ENCODE assay signal across 10 mouse cellular contexts in the genomic region with DNA sequence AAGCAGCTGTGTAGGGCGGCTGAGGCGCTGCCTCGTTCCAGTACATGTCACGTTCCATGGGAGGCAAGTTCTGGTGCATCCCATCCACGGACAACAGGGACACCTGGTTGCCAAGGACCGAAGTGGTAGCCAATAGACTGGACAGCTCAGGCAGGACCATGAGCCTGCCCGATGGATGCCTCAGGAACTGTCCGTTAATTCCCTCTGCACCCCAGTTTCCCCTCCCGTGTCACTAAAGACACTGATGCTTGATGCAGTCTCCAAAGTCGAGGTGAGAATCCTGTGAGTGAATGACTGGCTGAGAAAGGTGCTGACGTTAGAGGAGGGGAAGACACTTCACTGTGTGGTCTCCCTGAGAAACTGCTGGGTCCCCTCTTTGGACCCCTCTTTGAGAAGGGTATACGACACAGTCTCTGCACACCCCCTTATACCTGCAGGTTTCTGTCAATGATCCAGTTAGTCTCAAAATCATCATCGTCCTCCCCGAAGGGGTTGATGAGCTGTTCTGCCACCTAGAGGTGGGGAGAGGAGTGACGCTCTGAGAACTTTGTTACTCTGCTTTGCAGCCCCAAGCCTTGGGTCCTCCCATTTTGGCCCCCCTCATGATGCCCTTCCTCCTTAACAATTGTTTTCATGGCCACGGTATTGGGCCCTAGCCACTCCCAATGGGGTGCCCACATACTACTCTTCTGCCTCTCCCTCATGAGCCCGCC. TPM values are rescaled to one million over a fixed set of nuclear protein-coding genes. Genes with fewer than 3 reads are reported as not detected.
DNase-seq lines count a peak whose midpoint lies in the region; ATAC-seq and TF ChIP-seq lines count a peak whose summit lies in the region.
"Had no signal": no experiment of that assay in that cellular context is flagged by ENCODE, and none has a peak within 500 bp of the region (broad histone marks: within the 10 kb centered on the region; RNA-seq: fewer than 3 reads in every experiment).

No protein-coding gene starts in this region.

- peaks cover 0 to 20% of the 10 kb centered on the region in 2 experiments for H3K4me1 ChIP-seq in MEL (ENCODE audit: control insufficient read depth in 1 of 2, insufficient read depth in 2 of 2, low read length in 2 of 2)
- H3K4me1 ChIP-seq in liver, embryonic 12.5 days = peaks cover 88% of the 10 kb centered on the region
- H3K4me1 ChIP-seq in forebrain, embryonic 12.5 days = peaks cover 9% of the 10 kb centered on the region; the same call in 1 of the 2 replicates

- TF ChIP-seq POLR2A in MEL (IDR thresholded peaks at IDR 0.05; ENCODE audit: control insufficient read depth in 1 of 2, insufficient read depth in 1 of 2, low read depth in 1 of 2, low read length in 2 of 2, poor library complexity in 1 of 2) = no peak

- H3K27me3 ChIP-seq in MEL (ENCODE audit: control insufficient read depth in 1 of 2, insufficient read depth in 2 of 2, low read length in 2 of 2) = no peaks in the 10 kb centered on the region
- H3K27me3 ChIP-seq in liver, embryonic 12.5 days (replicated peaks) = no peaks in the 10 kb centered on the region
- peaks cover 9% of the 10 kb centered on the region; the same call in 1 of the 2 replicates for H3K27me3 ChIP-seq in forebrain, embryonic 12.5 days
- H3K27me3 ChIP-seq: neural tube, embryonic 13.5 days had no signal

- peaks cover 3% of the 10 kb centered on the region; the same call in 1 of the 2 replicates for H3K79me2 ChIP-seq in MEL (ENCODE audit: control insufficient read depth, insufficient read depth, low read length, poor library complexity)

- H3K9ac ChIP-seq in MEL (ENCODE audit: control insufficient read depth, low read depth, low read length, poor library complexity, severe bottlenecking) = no peak overlapping the region
- H3K9ac ChIP-seq in liver, embryonic 12.5 days = peak overlapping the region; percentile 19
- H3K9ac ChIP-seq in forebrain, embryonic 12.5 days = no peak overlapping the region
- H3K9ac ChIP-seq: neural tube, embryonic 13.5 days had no signal

- H3K36me3 ChIP-seq in MEL (ENCODE audit: control insufficient read depth in 1 of 2, insufficient read depth in 2 of 2, low read length in 2 of 2) = peaks cover 5 to 15% of the 10 kb centered on the region in 2 experiments; a peak in 3 of 4 replicates
- H3K36me3 ChIP-seq in liver, embryonic 12.5 days = peaks cover 28% of the 10 kb centered on the region
- peaks cover 20% of the 10 kb centered on the region for H3K36me3 ChIP-seq in forebrain, embryonic 12.5 days (replicated peaks)

- peak overlapping the region; percentile 49 for H3K27ac ChIP-seq in MEL (ENCODE audit: control insufficient read depth, low read depth, low read length)
- peak overlapping the region; percentile 81 for H3K27ac ChIP-seq in liver, embryonic 12.5 days
- H3K27ac ChIP-seq in forebrain, embryonic 12.5 days = no peak overlapping the region
- H3K27ac ChIP-seq: hindbrain, embryonic 10.5 days; neural tube, embryonic 13.5 days had no signal

- ATAC-seq in liver, embryonic 12.5 days = peak; percentile 19; the same call in 1 of the 2 replicates
- ATAC-seq in forebrain, embryonic 12.5 days (ENCODE audit: low FRiP score) = no peak

- TF ChIP-seq RAD21 in MEL (IDR thresholded peaks at IDR 0.05; ENCODE audit: low read depth, low read length) = peak; percentile 67

- no peak for TF ChIP-seq EP300 in MEL (IDR thresholded peaks at IDR 0.05; ENCODE audit: low read depth in 1 of 2, low read length in 2 of 2)

- peak overlapping the region; percentile 53 for H3K4me2 ChIP-seq in liver, embryonic 12.5 days
- H3K4me2 ChIP-seq in forebrain, embryonic 12.5 days = no peak overlapping the region
- H3K4me2 ChIP-seq: neural tube, embryonic 13.5 days had no signal

- peak; percentile 28 for DNase-seq in gastrocnemius, postnatal 14 days
- no peak for DNase-seq in gastrocnemius, postnatal 10 days
- DNase-seq in 3T3-L1 (ENCODE audit: low read depth, low spot score) (peak; percentile 65), MEL (ENCODE audit: low read depth, low spot score) (peak; percentile 71)
- no peak for DNase-seq in right cerebral cortex, postnatal 25 days
- no peak for DNase-seq in cerebellum, adult 9-11 months

- H3K9me3 ChIP-seq in MEL (replicated peaks; ENCODE audit: insufficient read depth, low read length) = no peaks in the 10 kb centered on the region
- H3K9me3 ChIP-seq in liver, embryonic 12.5 days (replicated peaks) = no peaks in the 10 kb centered on the region
- H3K9me3 ChIP-seq in forebrain, embryonic 12.5 days = no peaks in the 10 kb centered on the region
- H3K9me3 ChIP-seq: hindbrain, embryonic 10.5 days; neural tube, embryonic 13.5 days had no signal

- H3K4me3 ChIP-seq in MEL (ENCODE audit: control insufficient read depth in 1 of 2, insufficient read depth in 1 of 2, low read depth in 2 of 2, low read length in 2 of 2) = no peak overlapping the region
- H3K4me3 ChIP-seq in liver, embryonic 12.5 days = 0 out of 2 replicates have a peak overlapping the region, but pooled peaks have one; percentile 1
- no peak overlapping the region for H3K4me3 ChIP-seq in forebrain, embryonic 12.5 days (replicated peaks)
- H3K4me3 ChIP-seq: hindbrain, embryonic 10.5 days; neural tube, embryonic 13.5 days had no signal

- TF ChIP-seq CTCF in MEL (IDR thresholded peaks at IDR 0.05 in 2 of 3, conservative IDR thresholded peaks at IDR 0.05 in 1 of 3; ENCODE audit: control insufficient read depth in 1 of 3, insufficient read depth in 1 of 3, low read depth in 2 of 3, low read length in 3 of 3, poor library complexity in 1 of 3, severe bottlenecking in 1 of 3) = peak; percentile 70 to 77 (median 76)

- 53% methylated on average over 17 of the region's 17 CpGs for WGBS in liver, embryonic 12.5 days (ENCODE audit: insufficient replicate concordance)
- WGBS in forebrain, embryonic 12.5 days = 69% methylated on average over 17 of the region's 17 CpGs

- intact Hi-C loops in gastrocnemius, postnatal 14 days (cut with DNase I; ENCODE audit: low total_unique reads) = loop anchor here (2.0 kb wide), 1 partner anchor 73 kb away; no protein-coding TSS in a partner anchor

TF ChIP-seq in MEL, 35 proteins besides CTCF, POLR2A, EP300 and RAD21:
- TF ChIP-seq E2F4 (IDR thresholded peaks at IDR 0.05; ENCODE audit: borderline replicate concordance, low read depth, low read length) (no peak), SMC3 (IDR thresholded peaks at IDR 0.05; ENCODE audit: low read depth, low read length) (peak; percentile 88), ZC3H11A (IDR thresholded peaks at IDR 0.05; ENCODE audit: low read depth, low read length) (peak; percentile 56)

RNA-seq across cellular contexts. Expression of a gene that starts 8.9 kb away (rescaled TPM):
- 1,000 to 10,000 TPM; 2,162 to 2,185 TPM for total RNA-seq in gastrocnemius, postnatal 14 days (2021)
- 1,000 to 10,000 TPM; 2,152 to 2,273 TPM for total RNA-seq in gastrocnemius, postnatal 10 days (2021)
- total RNA-seq in MEL (2012; rRNA removed) = 444 and 518 TPM in 2 replicates
- polyA plus RNA-seq in MEL (2012; ENCODE audit: insufficient read depth in 1 of 2, insufficient read length in 2 of 2, low read depth in 1 of 2, low replicate concordance in 2 of 2, missing spikeins in 1 of 2) = 1,000 to 10,000 TPM; 2,118 to 2,175 TPM
- polyA plus RNA-seq in liver, embryonic 12.5 days (2016; fragmentation: Nextera tagmentation; extraction: Ambion mirVana) = 5,199 and 5,262 TPM in 2 replicates
- polyA plus RNA-seq in forebrain, embryonic 12.5 days (2016; fragmentation: Nextera tagmentation; extraction: Ambion mirVana) = 1,239 and 1,358 TPM in 2 replicates

RNA-seq across cellular contexts. Expression of a gene that starts 12.1 kb away (rescaled TPM):
- total RNA-seq in gastrocnemius, postnatal 14 days (2021) = under 1 TPM; 0.29 to 0.41 TPM
- 1 to 10 TPM in 1 of 2 experiments, under 1 TPM in 1; 0.59 to 1.1 TPM for total RNA-seq in gastrocnemius, postnatal 10 days (2021)
- total RNA-seq in MEL (2012; rRNA removed) = not detected in 2 replicates
- under 1 TPM in 1 of 2 experiments, not detected in 1; 0.08 TPM for polyA plus RNA-seq in MEL (2012; ENCODE audit: insufficient read depth in 1 of 2, insufficient read length in 2 of 2, low read depth in 1 of 2, low replicate concordance in 2 of 2, missing spikeins in 1 of 2)
- polyA plus RNA-seq in liver, embryonic 12.5 days (2016; fragmentation: Nextera tagmentation; extraction: Ambion mirVana) = 0.17 and 0.32 TPM in 2 replicates
- polyA plus RNA-seq in forebrain, embryonic 12.5 days (2016; fragmentation: Nextera tagmentation; extraction: Ambion mirVana) = 1.1 and 1.4 TPM in 2 replicates

RNA-seq across cellular contexts. Expression of a gene that starts 12.1 kb away (rescaled TPM):
- total RNA-seq in gastrocnemius, postnatal 14 days (2021) = 10 to 100 TPM in 1 of 2 experiments, 1 to 10 TPM in 1; 7.4 to 11.6 TPM
- 10 to 100 TPM; 15.0 to 18.9 TPM for total RNA-seq in gastrocnemius, postnatal 10 days (2021)
- total RNA-seq in MEL (2012; rRNA removed) = 0.52 and 1.0 TPM in 2 replicates
- polyA plus RNA-seq in MEL (2012; ENCODE audit: insufficient read depth in 1 of 2, insufficient read length in 2 of 2, low read depth in 1 of 2, low replicate concordance in 2 of 2, missing spikeins in 1 of 2) = 1 to 10 TPM in 1 of 2 experiments, not detected in 1; 1.4 TPM
- polyA plus RNA-seq in liver, embryonic 12.5 days (2016; fragmentation: Nextera tagmentation; extraction: Ambion mirVana) = 189 and 191 TPM in 2 replicates
- polyA plus RNA-seq in forebrain, embryonic 12.5 days (2016; fragmentation: Nextera tagmentation; extraction: Ambion mirVana) = 19.0 and 22.7 TPM in 2 replicates

RNA-seq across cellular contexts. Expression of a gene that starts 52.0 kb away (rescaled TPM):
- 1 to 10 TPM; 5.4 to 6.0 TPM for total RNA-seq in gastrocnemius, postnatal 14 days (2021)
- total RNA-seq in gastrocnemius, postnatal 10 days (2021) = 1 to 10 TPM; 8.7 to 9.1 TPM
- 1.4 and 2.3 TPM in 2 replicates for total RNA-seq in MEL (2012; rRNA removed)
- 10 to 100 TPM in 1 of 2 experiments, not detected in 1; 11.2 TPM for polyA plus RNA-seq in MEL (2012; ENCODE audit: insufficient read depth in 1 of 2, insufficient read length in 2 of 2, low read depth in 1 of 2, low replicate concordance in 2 of 2, missing spikeins in 1 of 2)
- 6.9 and 10.0 TPM in 2 replicates for polyA plus RNA-seq in liver, embryonic 12.5 days (2016; fragmentation: Nextera tagmentation; extraction: Ambion mirVana)
- 5.6 and 7.4 TPM in 2 replicates for polyA plus RNA-seq in forebrain, embryonic 12.5 days (2016; fragmentation: Nextera tagmentation; extraction: Ambion mirVana)

Comparison
In these comparisons a context has a peak if more than half of its experiments do, and no peak if none do; other contexts are left out.
1. DNase-seq: peak in gastrocnemius, postnatal 14 days (single experiment), 3T3-L1 (single experiment) and MEL (single experiment); none in gastrocnemius, postnatal 10 days (single experiment), right cerebral cortex, postnatal 25 days (single experiment) and cerebellum, adult 9-11 months (single experiment).